Mouse (Mus musculus) stomach, embryonic 14.5 days (tissue): Measurements from ENCODE around the gene Mrtfb. TPM values are rescaled to one million over a fixed set of nuclear protein-coding genes. Genes with fewer than 3 reads are reported as not detected.
A peak's percentile ranks its signal among the peaks of the same experiment; 100 is the strongest.

Experiments
- ATAC-seq: fragments of 200-750 bp; cut with Nextera tagmentation; 2 replicates; pipeline ENCODE4 v1.8.0; 2017; ENCODE audit warnings: low read depth, moderate TSS enrichment; ENCODE audit not compliant: insufficient number of reproducible peaks, insufficient read depth, low FRiP score
- H3K27ac ChIP-seq: fragments of 300-500 bp; sonication (generic); 2 replicates; pipeline ENCODE4 v1.5.1; 2014; ENCODE audit warnings: mild to moderate bottlenecking, low read length, moderate library complexity, mixed read lengths
- H3K27me3 ChIP-seq: fragments of 300-500 bp; sonication (generic); 2 replicates; pipeline ENCODE4 v1.6.1; 2014; ENCODE audit warnings: low read length, control low read depth, mixed read lengths; ENCODE audit not compliant: control insufficient read depth, insufficient read depth
- H3K36me3 ChIP-seq: fragments of 300-500 bp; sonication (generic); 2 replicates; pipeline ENCODE4 v1.6.1; 2014; ENCODE audit warnings: mild to moderate bottlenecking, control low read depth, low read length, moderate library complexity, mixed read lengths; ENCODE audit not compliant: control insufficient read depth, insufficient read depth
- H3K4me1 ChIP-seq: fragments of 300-500 bp; sonication (generic); 2 replicates; pipeline ENCODE4 v1.6.1; 2014; ENCODE audit warnings: low read length, control low read depth, mixed read lengths; ENCODE audit not compliant: control insufficient read depth, insufficient read depth
- H3K4me2 ChIP-seq: fragments of 300-500 bp; sonication (generic); replicated peaks from 2 replicates; pipeline ENCODE4 v1.6.1; 2014; ENCODE audit warnings: low read depth, low read length, control low read depth
- H3K4me3 ChIP-seq: fragments of 300-500 bp; sonication (generic); 2 replicates; pipeline ENCODE4 v1.5.1; 2014; ENCODE audit warnings: low read depth, low read length, control low read depth
- H3K9ac ChIP-seq: fragments of 300-500 bp; sonication (generic); replicated peaks from 2 replicates; pipeline ENCODE4 v1.6.1; 2014; ENCODE audit warnings: low read depth, mild to moderate bottlenecking, control low read depth, low read length, moderate library complexity, mixed read lengths
- H3K9me3 ChIP-seq: fragments of 300-500 bp; sonication (generic); 2 replicates; pipeline ENCODE4 v1.6.1; 2016; ENCODE audit warnings: low read depth, low read length, control low read depth; ENCODE audit not compliant: control insufficient read depth
- WGBS: fragments of 180-500 bp; shearing (Covaris S2); extraction: QIAGEN DNeasy Blood & Tissue Kit; methylation state at CpG from one replicate; pipeline ENCODE4 v1.1.7; 2014; 5-methylcytosine and 5-hydroxymethylcytosine counted together
- polyA plus RNA-seq: library from polyadenylated mRNA; unstranded; fragments of >200 nt; fragmentation: Nextera tagmentation; extraction: Ambion mirVana; gene quantifications from 2 replicates; pipeline ENCODE4 v1.2.1, GENCODE M21; 2014

The Mrtfb gene
- polyA plus RNA-seq, 1 experiment from 2014 or later, result 33.3 TPM

DNA sequence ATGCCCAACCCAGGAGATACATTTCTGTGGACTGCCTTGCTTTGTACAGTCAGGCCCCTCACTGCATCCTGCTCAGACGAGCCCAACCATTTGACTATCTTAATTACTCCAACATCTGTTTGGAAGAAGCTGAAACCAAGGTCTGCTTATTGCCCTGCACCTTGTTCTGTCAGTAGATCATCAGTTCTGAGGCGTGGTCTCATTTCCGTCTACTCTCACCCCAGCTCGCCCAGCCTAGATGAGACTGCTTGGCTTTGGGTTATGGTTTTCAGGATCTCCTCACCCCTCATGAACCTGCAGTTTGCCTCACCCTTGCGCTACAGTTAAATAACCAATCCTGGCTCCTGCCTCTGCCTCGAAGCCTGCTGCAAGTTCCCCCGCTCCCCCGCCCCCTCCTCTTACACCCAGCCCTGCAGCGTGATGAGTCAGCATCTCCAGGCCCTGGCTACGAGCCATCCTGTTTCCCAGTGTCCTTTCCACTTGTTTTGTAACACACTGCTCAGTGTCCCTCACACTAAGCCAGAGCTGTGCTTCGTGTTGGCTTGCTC is 115.5 kb downstream of the Mrtfb start:
- Histone ChIP-seq H3K27ac (0 out of 2 replicates have a peak overlapping the region, but pooled peaks have one; percentile 23), H3K4me2 (no peak overlapping the region), H3K4me3 (no peak overlapping the region), H3K27me3 (no peaks in the 10 kb centered on the region), H3K9me3 (no peaks in the 10 kb centered on the region), H3K4me1 (peaks cover 15% of the 10 kb centered on the region), H3K9ac (no peak overlapping the region), H3K36me3 (no peaks in the 10 kb centered on the region)
- peak; percentile 47; the same call in 1 of the 2 replicates for ATAC-seq
- 15% methylated on average over 11 of the region's 11 CpGs for WGBS

DNA sequence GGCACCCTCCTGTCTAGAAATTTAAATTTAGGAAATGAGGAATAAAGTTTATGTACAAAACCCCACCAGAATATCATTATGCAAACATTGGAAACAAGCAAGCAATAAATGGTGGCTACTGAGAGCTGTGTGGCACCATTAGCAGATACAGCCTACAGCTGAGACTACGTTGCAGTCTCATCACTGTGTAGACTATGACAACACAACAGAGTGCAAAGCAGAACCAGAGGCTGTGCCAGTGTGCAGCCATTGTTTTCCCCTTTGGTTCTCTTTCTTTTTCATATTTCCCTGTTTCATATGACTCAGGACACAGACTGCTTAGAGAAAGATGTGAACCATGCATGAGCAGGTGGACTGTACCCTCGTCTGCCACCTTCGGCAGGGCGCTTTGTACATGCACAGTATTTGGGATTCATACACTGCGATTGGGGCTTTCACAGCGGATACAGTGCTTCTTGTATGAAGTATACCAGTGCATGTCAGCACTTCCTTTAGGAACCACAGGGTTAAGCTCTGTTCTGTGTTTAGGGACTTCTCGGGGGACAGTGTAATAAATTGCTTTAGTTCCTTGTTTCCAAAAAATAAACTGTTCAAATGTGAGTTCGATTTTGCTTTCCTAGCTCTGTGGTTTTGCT is 116.7 kb downstream of the Mrtfb start:
- Histone ChIP-seq H3K27me3 (no peaks in the 10 kb centered on the region), H3K9ac (0 out of 2 replicates have a peak overlapping the region, but pooled peaks have one; percentile 11), H3K4me2 (no peak overlapping the region), H3K27ac (no peak overlapping the region), H3K36me3 (no peaks in the 10 kb centered on the region), H3K4me1 (peaks cover 7% of the 10 kb centered on the region; the same call in 1 of the 2 replicates), H3K9me3 (no peaks in the 10 kb centered on the region), H3K4me3 (no peak overlapping the region)
- no peak for ATAC-seq
- 90% methylated on average over 8 of the region's 8 CpGs for WGBS

DNA sequence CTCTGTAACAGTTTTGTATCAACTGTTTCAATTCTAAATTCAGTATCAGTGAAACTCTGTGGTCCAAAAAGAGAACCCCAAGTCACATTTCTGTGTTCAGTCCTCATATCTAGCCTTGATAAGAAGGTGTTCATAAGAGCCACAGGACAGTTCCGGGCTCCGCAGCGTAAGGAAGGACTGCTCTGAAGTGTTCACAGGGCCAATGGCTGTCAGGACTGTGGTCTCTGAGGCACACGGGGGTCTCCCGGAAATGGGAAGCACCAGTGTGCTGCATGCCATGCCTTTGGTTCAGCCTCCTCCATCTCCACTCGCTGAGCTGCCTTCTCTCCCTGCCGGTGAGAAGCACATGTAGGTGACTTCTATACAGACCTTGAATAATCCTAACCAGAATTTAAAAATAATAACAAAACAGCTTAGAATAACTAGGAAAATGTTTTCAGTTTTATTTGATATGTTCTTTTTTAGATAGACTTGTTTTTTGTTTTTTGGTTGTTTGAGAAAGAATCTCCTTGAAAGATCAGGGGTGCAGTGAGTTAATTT is 120.7 kb downstream of the Mrtfb start:
- Histone ChIP-seq H3K27me3 (no peaks in the 10 kb centered on the region), H3K36me3 (peaks cover 3% of the 10 kb centered on the region; the same call in 1 of the 2 replicates), H3K4me3 (no peak overlapping the region), H3K4me1 (0 out of 2 replicates have a peak, but pooled peaks cover 1% of the 10 kb centered on the region), H3K27ac (no peak overlapping the region), H3K9me3 (no peaks in the 10 kb centered on the region), H3K9ac (no peak overlapping the region), H3K4me2 (no peak overlapping the region)
- no peak for ATAC-seq
- 85% methylated on average over 7 of the region's 7 CpGs for WGBS

DNA sequence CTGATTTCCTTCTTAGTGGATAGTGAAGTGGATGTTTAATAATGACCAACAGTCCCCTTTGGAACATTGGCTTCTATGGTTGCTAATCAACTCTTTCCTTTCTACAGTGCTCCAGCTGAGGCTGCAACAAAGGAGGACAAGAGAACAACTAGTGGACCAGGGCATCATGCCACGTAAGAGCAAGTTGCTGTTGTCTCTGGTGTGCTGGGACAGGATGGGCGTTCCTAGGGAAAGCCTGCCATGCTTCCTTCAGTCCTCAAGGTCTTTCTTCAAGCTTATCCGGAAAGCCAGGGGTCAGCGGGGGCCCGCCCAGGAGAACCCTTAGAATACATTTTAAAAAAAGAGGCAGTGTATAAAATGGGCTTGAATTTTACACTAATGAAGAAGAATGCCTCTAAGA is 121.9 kb downstream of the Mrtfb start:
- Histone ChIP-seq H3K36me3 (peaks cover 3% of the 10 kb centered on the region; the same call in 1 of the 2 replicates), H3K4me2 (no peak overlapping the region), H3K9ac (no peak overlapping the region), H3K9me3 (no peaks in the 10 kb centered on the region), H3K27ac (no peak overlapping the region), H3K4me3 (no peak overlapping the region), H3K27me3 (no peaks in the 10 kb centered on the region), H3K4me1 (no peaks in the 10 kb centered on the region)
- WGBS, result 86% methylated on average over 5 of the region's 5 CpGs
- no peak for ATAC-seq

DNA sequence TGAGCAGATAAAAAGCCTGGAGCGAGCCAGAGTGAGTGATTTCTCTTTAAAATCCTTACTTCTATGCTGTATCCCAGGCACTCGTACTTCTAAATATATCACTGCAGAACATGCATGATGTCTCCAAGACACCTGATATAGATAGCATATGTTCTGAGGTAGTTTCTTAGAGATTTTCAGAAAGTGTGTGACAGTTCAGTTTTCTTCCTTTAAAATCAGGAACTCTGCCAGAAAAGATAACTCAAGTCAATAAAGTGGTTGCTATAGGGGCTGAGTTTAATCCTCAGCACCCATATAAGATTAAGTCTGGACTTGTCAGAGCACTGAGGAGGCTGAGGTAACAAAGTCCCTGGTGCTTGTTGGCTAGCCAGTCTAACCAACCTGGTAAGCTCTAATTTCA is 123.6 kb downstream of the Mrtfb start:
- Histone ChIP-seq H3K36me3 (peaks cover 6% of the 10 kb centered on the region; the same call in 1 of the 2 replicates), H3K4me1 (no peaks in the 10 kb centered on the region), H3K4me3 (no peak overlapping the region), H3K9me3 (no peaks in the 10 kb centered on the region), H3K9ac (no peak overlapping the region), H3K27ac (no peak overlapping the region), H3K27me3 (no peaks in the 10 kb centered on the region), H3K4me2 (no peak overlapping the region)
- ATAC-seq, result no peak
- 60% methylated on average over 2 of the region's 2 CpGs for WGBS

DNA sequence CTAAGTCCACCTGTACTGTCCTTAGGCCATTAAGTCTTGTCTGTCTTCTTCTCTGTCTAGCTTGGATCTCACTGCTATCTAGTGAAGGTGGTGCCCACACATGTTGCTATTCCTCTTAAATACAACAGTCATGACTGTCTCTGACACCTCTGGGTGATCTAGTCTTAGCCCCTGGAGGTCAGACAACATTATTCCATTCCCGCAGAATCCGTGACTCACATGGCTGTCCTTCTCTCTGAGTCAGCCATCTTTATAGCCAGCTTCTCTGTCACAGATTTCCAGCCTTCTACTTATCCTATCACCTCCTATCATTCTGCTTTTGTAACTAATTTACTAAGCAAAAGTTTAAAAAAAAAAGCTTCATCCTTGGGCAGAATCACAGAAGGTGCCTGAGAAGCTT is 125.5 kb downstream of the Mrtfb start:
- Histone ChIP-seq H3K9me3 (no peaks in the 10 kb centered on the region), H3K27me3 (no peaks in the 10 kb centered on the region), H3K27ac (no peak overlapping the region), H3K4me1 (no peaks in the 10 kb centered on the region), H3K9ac (no peak overlapping the region), H3K36me3 (peaks cover 11% of the 10 kb centered on the region; the same call in 1 of the 2 replicates), H3K4me3 (no peak overlapping the region), H3K4me2 (no peak overlapping the region)
- ATAC-seq, result no peak
- 87% methylated on average over 2 of the region's 2 CpGs for WGBS

DNA sequence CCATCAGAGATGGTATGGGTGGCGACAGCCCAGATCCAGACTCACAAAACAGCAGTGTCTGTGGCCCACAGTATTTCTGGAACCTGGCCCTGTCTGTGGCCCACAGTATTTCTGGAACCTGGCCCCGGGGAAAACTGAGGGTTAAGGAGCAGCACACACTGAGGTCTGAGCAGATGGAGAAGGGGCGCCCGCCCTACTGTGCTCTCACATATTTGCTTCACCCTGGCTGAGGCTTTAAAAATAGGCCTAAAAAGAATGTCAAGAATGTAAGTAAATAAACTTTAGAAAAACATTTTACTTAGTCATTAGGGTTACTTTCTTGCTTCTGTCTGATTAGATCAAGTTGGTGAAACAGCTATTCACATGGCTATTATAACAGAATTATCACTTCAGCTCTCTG is 131.0 kb downstream of the Mrtfb start:
- no peaks in the 10 kb centered on the region for H3K27me3 ChIP-seq
- whole genome bisulfite sequencing, result 88% methylated on average over 4 of the region's 4 CpGs
- H3K4me2 ChIP-seq, result no peak overlapping the region
- H3K4me3 ChIP-seq, result no peak overlapping the region
- no peak for ATAC-seq
- H3K36me3 ChIP-seq, result peaks cover 8% of the 10 kb centered on the region
- no peaks in the 10 kb centered on the region for H3K9me3 ChIP-seq
- no peaks in the 10 kb centered on the region for H3K4me1 ChIP-seq
- H3K27ac ChIP-seq, result no peak overlapping the region
- no peak overlapping the region for H3K9ac ChIP-seq

DNA sequence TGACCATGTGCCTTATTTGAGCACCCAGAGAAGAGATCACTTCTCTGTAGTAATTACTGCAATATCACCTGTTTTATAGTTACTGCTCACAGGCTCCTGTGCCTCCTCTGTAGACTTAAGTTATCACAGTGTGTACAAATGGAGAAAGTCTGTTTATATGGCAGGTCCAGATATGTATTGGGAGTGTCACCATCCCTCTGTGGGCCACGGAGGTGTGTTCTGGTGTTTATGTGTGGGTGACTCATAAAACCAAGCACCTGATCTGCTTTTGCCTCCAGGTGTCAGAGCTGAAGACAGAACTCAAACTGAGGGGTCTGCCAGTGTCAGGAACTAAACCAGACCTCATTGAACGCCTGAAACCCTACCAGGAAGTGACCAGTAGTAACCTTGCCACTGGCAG is 144.1 kb downstream of the Mrtfb start:
- peaks cover 78% of the 10 kb centered on the region for H3K36me3 ChIP-seq
- H3K4me1 ChIP-seq, result no peaks in the 10 kb centered on the region
- no peak overlapping the region for H3K4me2 ChIP-seq
- H3K27me3 ChIP-seq, result no peaks in the 10 kb centered on the region
- ATAC-seq, result no peak
- no peak overlapping the region for H3K27ac ChIP-seq
- WGBS, result 66% methylated on average over 2 of the region's 2 CpGs
- H3K9ac ChIP-seq, result no peak overlapping the region
- H3K9me3 ChIP-seq, result no peaks in the 10 kb centered on the region
- H3K4me3 ChIP-seq, result no peak overlapping the region
